Mouse (Mus musculus) thymus, postnatal 0 days (tissue): ENCODE measurements around the gene Map4k5. TPM values are rescaled to one million over a fixed set of nuclear protein-coding genes. Genes with fewer than 3 reads are reported as not detected.
A peak's percentile ranks its signal among the peaks of the same experiment; 100 is the strongest.

ENCODE experiments used
- DNase-seq: peaks from one replicate; pipeline ENCODE4 v3.0.0-alpha.2; 2015; ENCODE audit warnings: low spot score
- polyA plus RNA-seq: library from polyadenylated mRNA; unstranded; fragments of >200 nt; fragmentation: Nextera tagmentation; extraction: Ambion mirVana; gene quantifications from 2 replicates; pipeline ENCODE4 v1.2.1, GENCODE M21; 2015

Map4k5 gene
- polyA plus RNA-seq, 1 experiment from 2014 or later, result 15.3 TPM

- DNase-seq, result no peak
These were observed 49.2 kb downstream of the Map4k5 start for GRCm38 (mm10) chr12:69843531-69844445.

GRCm38 (mm10) chr12:69838376-69838775 is 54.6 kb downstream of the Map4k5 start:
- peak; percentile 71 for DNase-seq

- no peak for DNase-seq
These were observed 58.9 kb downstream of the Map4k5 start for GRCm38 (mm10) chr12:69833982-69834604.

- no peak for DNase-seq
These were observed 61.6 kb downstream of the Map4k5 start for GRCm38 (mm10) chr12:69831239-69831910.

GRCm38 (mm10) chr12:69828214-69828613 is 64.8 kb downstream of the Map4k5 start:
- no peak for DNase-seq

GRCm38 (mm10) chr12:69824881-69825597 is 68.0 kb downstream of the Map4k5 start:
- DNase-seq, result no peak

GRCm38 (mm10) chr12:69814272-69814671 is 78.7 kb downstream of the Map4k5 start:
- no peak for DNase-seq

GRCm38 (mm10) chr12:69813596-69813995 is 79.4 kb downstream of the Map4k5 start:
- no peak for DNase-seq

- DNase-seq, result no peak
These were observed 80.0 kb downstream of the Map4k5 start for GRCm38 (mm10) chr12:69812986-69813385.

GRCm38 (mm10) chr12:69811976-69812375 is 81.0 kb downstream of the Map4k5 start:
- DNase-seq, result no peak

- DNase-seq, result no peak
These were observed 83.6 kb downstream of the Map4k5 start for GRCm38 (mm10) chr12:69809439-69809838.

- no peak for DNase-seq
These were observed 85.5 kb downstream of the Map4k5 start for GRCm38 (mm10) chr12:69807399-69807985.

- no peak for DNase-seq
These were observed 87.9 kb downstream of the Map4k5 start for GRCm38 (mm10) chr12:69805148-69805547.

- DNase-seq, result no peak
These were observed 88.5 kb downstream of the Map4k5 start for GRCm38 (mm10) chr12:69804393-69805070.

- DNase-seq, result no peak
These were observed 89.8 kb downstream of the Map4k5 start for GRCm38 (mm10) chr12:69803196-69803595.

GRCm38 (mm10) chr12:69800586-69800985 is 92.4 kb downstream of the Map4k5 start:
- no peak for DNase-seq

- no peak for DNase-seq
These were observed 96.7 kb downstream of the Map4k5 start for GRCm38 (mm10) chr12:69796311-69796710.

- peak; percentile 54 for DNase-seq
These were observed 102.2 kb downstream of the Map4k5 start, which contains the start of gene Cdkl1 for GRCm38 (mm10) chr12:69790530-69791505. Gene Cdkl1, minus strand, starts transcription at chr12:69791267.
